Mouse (Mus musculus) megakaryocyte, adult 5-6 weeks (primary cell): Measurements from ENCODE around the gene Slc19a1. TPM values are rescaled to one million over a fixed set of nuclear protein-coding genes. Genes with fewer than 3 reads are reported as not detected.
A peak's percentile ranks its signal among the peaks of the same experiment; 100 is the strongest.

Source experiments
- ATAC-seq: 2 replicates; pipeline ENCODE4 v1.8.0; 2016; ENCODE audit warnings: mild to moderate bottlenecking, inconsistent platforms; ENCODE audit not compliant: poor library complexity, severe bottlenecking
- total RNA-seq, 2 experiments: library from RNA; stranded (forward) in 1 of 2; stranded (reverse) in 1 of 2; fragments of 153-499, 151-499 nt in 1 of 2; fragments of 221-1000, 200-1000 nt in 1 of 2; gene quantifications; 2 replicates each; pipeline versions ENCODE4 v1.2.3 to v1.2.4; 2015 to 2017

The Slc19a1 gene
- total RNA-seq (2015) (2.1 and 3.3 TPM in 2 replicates), total RNA-seq (2017) (2.6 and 4.3 TPM in 2 replicates)

DNA sequence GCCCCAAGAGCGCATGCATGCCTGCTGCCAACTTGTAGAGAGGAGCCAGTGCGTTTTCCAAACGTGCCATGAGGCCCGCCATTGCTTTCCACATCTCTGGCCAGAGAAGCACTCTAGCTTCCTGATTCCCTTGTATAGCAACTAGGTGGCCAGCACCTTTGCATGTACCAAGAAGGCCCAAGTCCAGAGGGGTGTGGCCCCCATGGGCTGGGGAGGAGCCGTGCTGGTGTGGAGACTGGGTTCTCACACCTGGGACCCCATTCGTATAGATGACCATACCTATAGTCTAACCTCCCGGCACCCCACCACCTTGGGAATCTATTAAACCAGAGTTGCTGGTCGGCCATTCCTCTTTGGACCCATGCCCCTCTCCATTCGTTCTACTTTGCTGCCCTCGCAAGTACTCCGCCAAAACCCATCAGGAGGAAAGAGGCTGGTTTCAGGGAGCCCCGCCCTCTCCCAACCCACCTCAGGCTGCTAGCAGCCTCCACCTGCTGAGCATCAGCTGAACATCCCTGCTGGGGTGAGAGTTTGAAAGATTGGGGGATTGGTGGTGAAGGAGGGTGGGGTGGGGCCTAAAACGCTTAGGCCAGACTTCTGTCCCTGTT lies at the start of gene Slc19a1:
Slc19a1 (plus strand) TSS at position 474 of the 608 bp plus-strand sequence.
- no peak for ATAC-seq

GRCm38 (mm10) chr10:76988586-76988985 lies 43.5 kb upstream of the Slc19a1 start:
- no peak for ATAC-seq

GRCm38 (mm10) chr10:76992456-76992855 lies 39.6 kb upstream of the Slc19a1 start:
- ATAC-seq = no peak; the same call in 1 of the 2 replicates

DNA sequence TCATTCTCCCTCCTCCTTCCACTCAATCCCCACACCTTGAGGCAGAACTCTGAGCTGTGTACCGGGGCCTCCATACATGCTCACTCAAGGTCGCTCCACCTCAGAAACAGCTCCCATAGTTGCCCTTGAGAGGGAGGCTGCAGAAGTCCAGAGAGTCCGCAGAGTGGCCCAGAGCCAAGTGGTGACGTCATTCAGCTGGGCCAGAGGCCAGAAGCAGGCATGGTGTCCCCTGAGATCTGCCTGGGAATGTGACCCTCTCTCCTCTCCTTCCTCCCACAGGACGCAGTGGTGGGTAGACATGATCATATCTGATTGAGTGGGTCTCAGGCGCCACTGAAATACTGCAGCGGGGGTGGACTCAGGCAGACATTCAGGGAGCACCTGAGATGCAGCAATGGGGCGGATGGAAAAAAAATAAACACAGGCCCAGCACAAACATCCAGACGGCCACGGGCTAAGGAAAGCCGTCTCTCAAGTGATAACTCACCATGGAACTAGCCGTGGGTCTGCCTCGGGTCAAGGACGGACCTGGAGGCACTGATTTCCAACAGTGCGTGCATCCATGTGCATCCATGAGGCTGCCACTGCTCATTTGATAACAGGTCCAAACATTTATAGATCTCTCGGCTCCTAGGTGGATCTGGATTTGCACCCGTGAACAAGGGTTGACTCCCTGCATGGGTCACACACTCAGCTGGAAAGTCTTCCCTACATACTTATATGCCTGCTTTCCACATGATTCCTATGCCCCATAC lies 34.1 kb upstream of the Slc19a1 start:
- ATAC-seq = no peak

DNA sequence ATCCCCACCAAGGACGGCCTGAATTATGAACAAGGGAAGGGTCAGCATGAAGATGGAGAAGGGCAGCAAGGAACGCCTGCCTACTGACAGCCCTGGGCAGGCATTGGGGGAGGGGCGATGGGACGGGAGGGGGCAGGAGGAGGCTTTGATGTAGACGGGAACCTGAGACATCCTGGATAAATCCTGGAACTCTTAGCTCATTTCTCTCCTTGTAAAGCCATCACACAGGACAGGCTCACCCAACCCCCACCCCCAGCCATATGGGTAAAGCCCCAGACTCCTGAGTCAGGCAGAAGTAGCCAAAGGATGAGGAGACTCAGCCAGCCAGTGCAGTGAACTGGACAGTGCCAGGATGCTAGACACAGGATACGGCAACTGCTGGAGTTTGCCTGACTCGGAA lies 27.1 kb upstream of the Slc19a1 start:
- no peak for ATAC-seq

DNA sequence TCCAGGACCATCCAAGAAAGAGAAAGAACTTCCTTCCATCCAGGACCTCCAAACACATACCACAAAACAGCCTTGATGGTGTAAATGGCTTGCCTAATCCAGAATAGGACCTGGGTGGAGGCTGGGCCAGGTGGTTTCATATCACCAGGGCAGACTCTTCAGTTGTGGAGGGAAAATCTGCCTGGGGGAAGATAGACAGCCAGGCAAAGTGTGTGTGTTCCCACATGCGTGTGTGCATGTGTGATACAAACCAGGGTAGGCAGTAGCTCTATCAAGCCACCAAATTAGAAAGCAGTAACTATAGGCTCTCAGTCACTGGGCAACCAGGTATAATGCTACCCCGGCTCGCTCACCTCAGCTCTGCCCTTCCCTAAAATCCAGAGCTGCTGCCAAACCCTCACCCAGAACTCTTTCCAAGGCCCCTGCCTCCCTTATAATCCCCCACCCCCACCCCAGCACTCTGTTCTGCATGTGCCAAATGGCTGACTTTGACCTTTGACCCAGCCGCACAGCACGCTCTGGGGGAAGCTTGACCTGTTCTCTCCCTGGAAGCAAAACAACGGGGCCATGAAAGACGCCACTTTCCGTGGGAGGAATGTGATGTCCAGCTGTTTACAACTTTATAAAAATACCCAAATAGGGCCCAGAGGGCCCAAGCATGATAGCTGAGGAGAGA lies 24.5 kb upstream of the Slc19a1 start:
- ATAC-seq = no peak

- ATAC-seq = no peak
Observed at GRCm38 (mm10) chr10:77008109-77008561, 23.9 kb upstream of the Slc19a1 start.

- ATAC-seq = no peak
Observed at GRCm38 (mm10) chr10:77008698-77009097, 23.3 kb upstream of the Slc19a1 start.

DNA sequence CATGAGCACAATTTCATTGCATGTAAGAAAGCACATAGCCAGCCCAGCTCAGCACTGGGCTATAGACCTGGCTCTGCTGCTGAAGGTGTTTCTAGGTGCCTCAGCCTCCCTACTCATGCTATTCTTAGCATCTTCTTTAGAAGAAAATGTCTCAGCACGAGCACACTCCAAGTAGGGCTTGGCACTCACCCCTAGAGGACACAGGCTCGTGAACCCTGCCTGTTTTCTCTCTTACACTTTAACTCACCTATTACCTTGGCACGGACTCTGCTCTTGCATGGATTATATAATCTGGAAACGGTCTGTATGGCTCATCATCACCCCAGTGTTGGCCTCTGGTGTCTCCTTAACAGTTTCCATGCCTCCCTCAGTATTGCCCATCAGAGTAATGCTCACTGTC lies 20.4 kb upstream of the Slc19a1 start:
- no peak for ATAC-seq

GRCm38 (mm10) chr10:77016080-77016479 lies 16.0 kb upstream of the Slc19a1 start:
- no peak for ATAC-seq

DNA sequence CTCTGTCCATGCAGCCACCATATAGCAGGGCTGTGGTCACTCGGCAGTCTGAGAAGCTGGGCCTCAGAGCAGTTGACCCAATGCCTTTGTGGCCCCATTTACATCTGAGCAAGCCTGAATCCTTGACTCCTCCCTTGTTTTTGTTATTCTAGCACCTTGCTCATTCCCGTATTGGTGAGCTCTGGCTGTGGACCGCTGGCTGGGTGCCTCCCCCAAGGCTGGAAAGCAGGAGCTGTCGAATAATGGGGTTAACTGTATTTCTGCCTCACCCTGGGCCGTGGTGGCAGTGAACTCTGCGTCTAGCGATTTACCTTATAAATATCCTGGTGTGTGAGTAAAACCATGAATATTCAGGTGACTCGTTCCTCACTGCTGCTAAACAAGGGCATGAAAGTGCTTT lies 15.5 kb upstream of the Slc19a1 start:
- ATAC-seq = no peak

DNA sequence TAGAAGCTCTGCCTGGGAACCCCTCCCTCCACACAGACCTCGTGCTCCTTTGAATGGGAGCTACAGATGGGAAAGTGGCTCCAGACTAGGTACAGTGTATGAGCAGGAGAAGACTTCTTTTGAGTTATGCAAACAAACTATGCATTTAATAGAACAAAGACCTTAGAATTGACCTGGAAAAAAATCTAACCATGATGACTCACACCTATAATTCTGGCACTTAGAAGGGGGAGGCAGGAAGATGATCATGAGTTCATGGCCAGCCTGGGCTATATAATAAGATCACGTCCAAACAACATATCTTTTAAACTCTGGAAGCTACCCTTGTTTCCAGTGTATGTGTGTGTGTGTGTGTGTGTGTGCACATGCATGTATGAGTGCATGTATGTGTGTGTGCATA lies 15.0 kb upstream of the Slc19a1 start:
- ATAC-seq = no peak

GRCm38 (mm10) chr10:77017662-77018061 lies 14.4 kb upstream of the Slc19a1 start:
- no peak for ATAC-seq

GRCm38 (mm10) chr10:77021399-77022052 lies 10.5 kb upstream of the Slc19a1 start:
- peak; percentile 77 for ATAC-seq

GRCm38 (mm10) chr10:77022301-77023130 lies 9.5 kb upstream of the Slc19a1 start:
- no peak for ATAC-seq

DNA sequence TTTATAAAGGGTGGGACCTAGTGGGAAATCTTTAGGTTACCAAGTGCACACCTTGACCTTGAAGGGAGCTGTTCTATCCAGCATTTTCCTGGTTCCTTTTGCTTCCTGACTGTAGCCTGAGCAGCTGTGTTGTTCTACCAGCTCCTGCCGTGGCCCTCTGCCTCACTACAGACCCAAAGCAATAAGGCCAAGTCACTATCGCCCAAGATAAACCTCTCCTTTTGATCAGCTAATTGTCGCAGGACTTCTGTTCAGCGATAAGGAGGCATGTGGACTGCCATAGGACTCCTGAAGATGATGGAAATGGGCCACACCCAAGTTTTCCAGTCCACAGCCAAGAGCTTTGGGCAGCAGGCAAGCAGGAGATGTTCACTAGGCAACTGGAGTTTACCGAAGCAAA lies 7.8 kb upstream of the Slc19a1 start:
- ATAC-seq = no peak

DNA sequence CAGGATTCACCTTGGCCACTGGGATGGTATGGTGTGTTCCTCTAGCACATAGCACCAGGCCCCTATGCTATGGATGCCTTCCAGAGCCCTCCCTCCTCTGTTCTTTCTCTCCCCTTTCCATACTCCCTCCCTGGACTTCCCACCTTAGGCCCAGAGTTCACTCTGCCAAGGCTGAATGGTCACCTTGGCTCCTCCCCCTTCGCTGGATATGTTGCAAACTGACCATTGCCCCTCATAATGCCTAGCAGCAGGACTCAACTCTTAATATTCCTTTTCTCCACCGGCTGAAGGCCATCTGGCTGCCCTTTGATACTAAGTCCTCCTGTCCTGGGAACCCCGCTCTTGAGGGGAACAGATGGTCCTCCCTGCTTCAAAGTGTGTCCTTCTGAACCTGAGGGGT lies 5.1 kb upstream of the Slc19a1 start:
- no peak for ATAC-seq

GRCm38 (mm10) chr10:77028782-77029296 lies 3.2 kb upstream of the Slc19a1 start:
- ATAC-seq = no peak

GRCm38 (mm10) chr10:77029761-77030160 lies 2.3 kb upstream of the Slc19a1 start:
- ATAC-seq = no peak

- ATAC-seq = no peak
Observed at GRCm38 (mm10) chr10:77030666-77031065, 1.4 kb upstream of the Slc19a1 start.
